Mouse (Mus musculus) brain, embryonic 14.5 days (tissue): ENCODE data around the gene Ptgis. TPM values are rescaled to one million over a fixed set of nuclear protein-coding genes. Genes with fewer than 3 reads are reported as not detected.

Source experiments
- DNase-seq: peaks from one replicate; pipeline ENCODE4 v3.0.0-alpha.2; 2011; ENCODE audit warnings: low read depth
- CTCF ChIP-seq: fragments of 200-500 bp; IDR thresholded peaks from 2 replicates; pipeline ENCODE4 v1.5.1; 2012; ENCODE audit warnings: inconsistent platforms, mild to moderate bottlenecking, moderate library complexity, borderline replicate concordance; ENCODE audit not compliant: insufficient read depth, insufficient read length; ENCODE audit errors: extremely low read depth
- POLR2A ChIP-seq: fragments of 200-500 bp; IDR thresholded peaks from 2 replicates; pipeline ENCODE4 v1.6.1; 2012; ENCODE audit warnings: mild to moderate bottlenecking, inconsistent platforms, borderline replicate concordance; ENCODE audit not compliant: poor library complexity, insufficient read depth, insufficient read length, severe bottlenecking; ENCODE audit errors: extremely low read depth
- polyA plus RNA-seq: library from polyadenylated mRNA; depleted of rRNA; stranded (reverse); fragments of >200 nt; gene quantifications from 2 replicates; pipeline ENCODE4 v1.2.3, GENCODE M21; 2012

Gene Ptgis
- polyA plus RNA-seq, 1 experiment, result 6.1 TPM

DNA sequence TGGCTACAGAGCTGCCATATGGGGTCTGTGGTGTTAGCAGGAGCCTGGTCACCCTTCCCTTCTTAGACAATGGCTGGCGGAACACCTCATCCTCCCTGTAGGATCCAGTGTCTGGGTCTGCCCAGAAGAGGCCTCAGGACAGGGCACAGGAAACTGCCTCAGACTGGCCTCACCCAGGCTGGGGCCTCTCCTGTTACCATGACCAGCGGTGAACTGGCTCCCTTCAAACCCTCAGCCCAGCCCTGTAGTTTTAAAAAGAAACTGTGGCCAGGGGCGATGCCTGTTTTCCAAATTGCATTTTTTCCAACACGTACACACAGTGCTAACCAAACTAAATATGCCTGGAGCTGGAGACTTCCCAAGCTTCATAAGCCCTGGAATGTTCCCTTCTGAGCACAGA, 20.7 kb upstream of the Ptgis start:
- no peak for TF ChIP-seq POLR2A
- no peak for TF ChIP-seq CTCF
- no peak for DNase-seq

DNA sequence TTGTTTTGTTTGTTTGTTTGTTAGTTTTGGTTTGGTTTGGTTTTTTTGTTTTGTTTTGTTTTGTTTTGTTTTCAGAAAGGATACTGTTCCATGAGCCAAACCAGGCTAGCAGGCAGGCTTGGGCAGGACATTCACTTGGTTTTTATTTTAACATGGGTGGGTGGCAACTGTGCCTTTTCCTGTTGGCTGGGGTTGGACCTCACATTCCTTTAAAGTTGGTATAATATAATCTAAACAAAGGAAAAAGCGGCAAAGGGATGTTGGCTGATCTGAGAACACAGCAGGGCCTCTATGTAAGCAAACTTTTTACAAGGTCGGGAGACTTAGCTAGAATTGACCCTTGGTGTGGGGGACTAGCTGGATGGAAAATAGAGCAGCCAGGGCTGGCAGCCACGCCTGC, 17.4 kb upstream of the Ptgis start:
- DNase-seq, result no peak
- TF ChIP-seq POLR2A (no peak), CTCF (no peak)

DNA sequence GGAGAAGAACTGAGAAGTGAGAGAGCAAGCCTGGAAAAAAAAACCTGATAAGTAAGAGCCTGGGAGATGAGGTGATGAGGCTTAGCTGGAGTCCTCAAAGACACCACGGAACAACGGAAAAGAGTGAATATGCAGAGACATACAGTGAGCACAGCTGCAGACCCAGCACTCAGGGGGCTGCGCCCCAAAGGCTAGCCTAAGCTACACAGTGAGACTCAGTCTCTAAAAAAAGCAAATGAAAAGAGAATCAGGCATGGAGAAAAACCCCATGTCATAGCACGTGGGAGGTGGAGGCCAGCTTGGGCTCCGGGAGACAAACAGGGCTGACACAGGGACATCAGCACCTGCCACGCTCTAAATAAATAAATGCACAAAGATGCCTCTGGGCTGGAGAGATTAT, 14.4 kb upstream of the Ptgis start:
- no peak for DNase-seq
- no peak for TF ChIP-seq POLR2A
- TF ChIP-seq CTCF, result no peak

DNA sequence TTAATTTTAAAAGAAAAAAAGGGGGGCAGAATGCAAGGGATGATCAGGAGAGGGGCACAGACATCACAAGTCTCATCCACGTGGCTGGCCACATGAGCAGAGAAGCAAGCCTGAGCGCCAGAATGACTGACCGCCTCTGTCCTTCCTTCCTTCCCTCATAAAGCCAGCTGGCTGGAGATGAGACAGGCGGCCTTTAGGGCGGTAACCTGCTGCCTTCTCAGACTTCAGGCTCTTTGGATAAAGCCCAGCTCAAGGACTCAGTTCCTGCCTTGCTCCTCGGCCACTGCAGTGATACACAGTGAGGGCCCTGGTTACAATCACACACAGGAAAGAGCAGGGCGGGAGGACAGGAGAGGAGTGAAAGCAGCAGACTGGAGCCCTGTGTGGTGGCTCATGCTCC, 13.8 kb upstream of the Ptgis start:
- TF ChIP-seq POLR2A (no peak), CTCF (no peak)
- DNase-seq, result no peak

DNA sequence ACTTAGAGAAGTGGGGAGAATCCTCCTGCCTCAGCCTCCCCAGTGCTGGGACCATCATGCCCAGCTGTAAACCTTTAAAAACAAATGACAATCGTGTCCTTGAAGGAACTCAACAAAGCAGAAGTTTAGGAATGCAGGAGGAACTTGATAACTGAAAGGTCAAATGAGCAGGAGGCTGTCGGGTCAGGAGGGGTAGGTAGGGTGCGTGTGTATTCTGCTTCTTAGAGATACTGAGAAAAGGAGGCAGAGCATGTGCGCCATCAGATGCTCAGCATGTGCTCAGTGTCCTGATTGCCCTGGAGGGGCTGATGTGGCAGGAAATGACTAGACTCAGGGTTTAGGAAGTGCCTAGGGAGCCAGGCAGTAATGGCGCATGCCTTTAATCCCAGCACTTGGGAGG, 13.1 kb upstream of the Ptgis start:
- TF ChIP-seq POLR2A (no peak), CTCF (no peak)

DNA sequence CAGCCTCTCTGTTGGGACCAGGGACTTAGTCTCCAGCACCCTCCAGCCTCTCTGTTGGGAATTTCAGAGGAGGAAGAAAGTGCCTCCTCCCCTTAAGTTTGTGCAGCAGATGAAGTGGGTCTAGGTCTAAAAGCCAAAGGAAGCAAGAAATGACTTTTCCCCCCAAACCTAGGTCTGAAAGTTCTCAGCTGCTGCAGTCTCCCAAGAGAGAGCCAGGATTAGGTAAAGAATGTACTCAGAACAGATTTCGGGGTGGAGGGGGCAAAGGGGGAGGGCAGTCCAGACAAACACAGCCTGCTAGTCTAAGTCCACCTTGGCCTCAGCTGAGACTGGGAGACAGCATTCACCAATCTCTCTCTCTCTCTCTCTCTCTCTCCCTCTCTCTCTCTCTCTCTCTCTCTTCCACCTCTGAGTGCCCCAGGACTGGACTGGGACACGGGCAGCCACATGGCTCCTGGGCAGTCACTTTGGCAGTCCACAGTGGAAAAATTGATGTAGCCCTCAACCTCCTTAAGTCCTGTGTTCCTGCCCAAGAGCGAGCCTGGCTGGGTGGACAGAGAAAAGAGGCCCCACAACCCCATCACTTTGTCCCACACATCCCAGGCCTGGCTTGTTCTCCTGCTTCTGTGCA, 11.8 kb upstream of the Ptgis start:
- TF ChIP-seq CTCF (no peak), POLR2A (no peak)
- no peak for DNase-seq

More for the DNA sequence above, 13.1 kb upstream of the Ptgis start:
- no peak for DNase-seq

DNA sequence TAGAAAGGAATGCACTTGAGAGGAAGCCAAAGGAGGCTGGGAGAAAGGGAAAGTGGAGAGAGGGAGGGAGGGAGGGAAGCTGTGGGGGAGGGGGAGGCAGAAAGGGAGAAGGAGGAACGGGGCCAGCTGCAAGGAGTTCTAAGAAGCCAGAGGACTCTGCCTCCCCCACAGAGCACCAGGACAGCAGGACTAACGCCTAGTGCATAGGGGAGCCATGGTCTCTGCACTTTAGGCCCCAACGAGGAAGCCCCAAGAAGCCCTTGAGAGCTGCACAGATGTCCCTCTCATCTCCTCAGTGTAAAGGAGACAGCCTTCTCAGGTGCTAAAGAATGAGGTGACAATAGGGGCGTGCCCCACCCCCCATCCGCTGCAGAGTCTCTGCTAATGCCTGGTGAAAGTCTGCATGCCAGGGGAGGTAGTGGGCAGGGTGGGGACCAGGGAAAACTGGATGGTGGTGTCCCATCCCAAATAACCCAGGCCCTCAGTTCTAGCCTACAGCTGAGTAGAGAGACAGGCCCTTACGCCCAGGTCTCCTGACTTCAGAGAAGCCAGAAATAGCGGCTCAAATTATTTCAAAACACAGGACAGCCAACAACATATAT, 10.4 kb upstream of the Ptgis start:
- DNase-seq, result peak; percentile 29
- no peak for TF ChIP-seq POLR2A
- no peak for TF ChIP-seq CTCF

DNA sequence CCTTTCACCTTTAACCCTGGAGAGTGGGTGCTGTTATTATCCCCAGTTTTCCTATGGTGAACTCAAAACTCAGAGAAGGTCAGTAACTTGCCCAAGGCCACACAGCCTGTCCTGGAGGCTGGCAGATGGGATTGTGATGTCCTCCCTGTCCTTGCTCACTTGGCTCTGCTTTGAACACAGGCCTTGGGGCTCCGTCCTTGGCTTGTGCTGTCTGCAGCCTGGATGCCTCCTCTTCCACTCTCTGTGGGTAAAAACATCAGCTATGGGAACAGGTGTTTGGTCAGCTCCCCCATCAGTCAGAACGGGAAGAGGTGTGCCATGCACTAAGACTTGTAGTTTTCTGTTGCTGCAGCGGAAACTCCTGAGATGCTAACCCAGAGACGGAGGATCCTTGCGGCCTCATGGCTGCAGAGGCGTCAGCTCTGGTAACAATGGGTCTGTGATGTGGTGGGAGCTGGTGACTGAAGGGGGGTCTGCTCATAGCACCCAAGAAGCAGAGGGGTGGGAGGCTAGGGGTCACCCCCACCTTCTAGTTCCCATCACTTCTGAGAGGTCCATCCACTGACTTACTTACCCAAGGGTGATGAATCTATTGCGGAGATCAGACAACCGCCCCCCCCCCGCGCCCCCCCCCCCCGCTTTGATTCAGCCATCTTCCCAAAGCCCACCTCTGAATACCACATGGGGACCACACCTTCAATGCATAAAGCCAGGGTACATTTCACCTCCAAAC, 9.8 kb upstream of the Ptgis start:
- DNase-seq, result no peak
- TF ChIP-seq CTCF, result no peak
- TF ChIP-seq POLR2A, result no peak

DNA sequence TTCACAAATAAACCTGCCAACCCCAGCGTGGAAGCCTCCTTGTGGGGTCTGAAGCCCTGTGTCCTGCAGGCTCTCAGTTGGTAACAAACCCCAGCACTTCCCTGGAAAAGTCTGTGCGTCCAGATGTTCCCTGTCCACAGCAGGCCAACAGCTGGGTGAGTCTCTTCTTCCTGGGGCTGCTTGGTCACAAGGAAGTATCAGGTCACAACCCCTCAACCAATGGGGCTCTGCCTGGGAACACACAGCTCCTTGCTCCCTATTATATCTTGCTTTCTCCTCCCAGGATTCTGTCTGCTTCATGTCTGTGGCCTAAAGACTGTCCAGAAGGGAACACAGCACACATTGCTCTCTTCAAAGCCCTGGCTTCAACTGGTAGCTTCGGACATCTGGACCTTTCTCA, 9.2 kb upstream of the Ptgis start:
- no peak for DNase-seq
- no peak for TF ChIP-seq POLR2A
- TF ChIP-seq CTCF, result no peak

DNA sequence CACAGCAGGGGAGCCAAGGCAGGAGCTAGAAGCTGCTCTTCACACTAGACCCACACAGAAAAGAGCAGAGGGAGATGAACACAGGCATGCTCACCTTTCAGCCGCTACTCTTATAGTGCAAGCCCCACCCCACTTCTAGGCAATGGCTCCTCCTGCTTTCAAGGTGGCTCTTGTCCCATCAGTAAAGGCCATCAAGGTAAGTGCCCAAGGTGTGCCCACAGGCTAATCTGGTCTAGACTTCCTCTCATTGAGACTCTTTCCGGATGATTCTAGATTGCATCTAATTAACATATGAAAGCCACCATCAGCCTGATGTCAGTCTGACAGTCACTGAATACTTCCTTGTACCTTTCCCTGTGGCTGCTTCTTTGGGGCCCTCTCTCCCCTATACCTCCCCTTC, 7.4 kb upstream of the Ptgis start:
- TF ChIP-seq CTCF, result no peak
- TF ChIP-seq POLR2A, result no peak
- no peak for DNase-seq

DNA sequence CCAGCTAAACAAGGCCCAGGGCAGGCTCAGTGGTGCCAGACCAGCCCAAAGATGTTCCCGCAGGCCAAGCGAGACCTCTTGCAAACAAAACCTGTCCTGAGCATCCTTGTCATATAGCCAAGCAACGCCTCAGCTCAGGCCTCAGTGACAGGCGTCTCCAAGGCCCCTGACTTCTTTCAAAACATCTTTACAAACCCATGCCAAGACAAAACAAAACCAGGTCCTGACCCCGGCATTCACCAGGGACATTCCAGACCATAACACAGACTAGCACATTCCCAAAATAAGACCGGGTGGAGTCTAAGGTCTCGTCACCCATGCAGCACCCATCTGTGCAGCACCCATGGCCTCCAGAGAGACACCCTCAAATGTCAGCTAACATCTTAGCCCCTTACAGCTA, 6.3 kb upstream of the Ptgis start:
- no peak for DNase-seq
- no peak for TF ChIP-seq CTCF
- TF ChIP-seq POLR2A, result no peak

DNA sequence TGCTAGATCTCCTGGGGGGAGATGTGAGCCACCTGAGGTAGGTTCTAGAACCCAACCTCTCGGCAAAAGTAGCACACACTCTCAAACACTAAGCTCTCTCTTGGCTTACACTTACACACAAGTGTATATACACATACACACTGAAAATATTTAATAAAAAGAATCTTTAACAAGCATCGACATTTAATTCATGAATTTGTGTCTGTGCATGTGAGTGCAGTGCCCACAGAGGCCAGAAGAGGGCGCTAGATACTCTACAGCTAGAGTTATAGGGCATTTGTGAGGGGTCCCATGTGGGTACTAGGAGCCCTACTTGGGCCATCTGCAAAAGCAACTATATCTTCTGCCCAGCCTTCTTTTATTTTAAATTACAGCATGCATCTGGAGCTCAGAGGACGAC, 4.5 kb upstream of the Ptgis start:
- TF ChIP-seq CTCF, result no peak
- no peak for TF ChIP-seq POLR2A
- DNase-seq, result no peak
